Mouse (Mus musculus) megakaryocyte, adult 5-6 weeks (primary cell): ENCODE results near the gene Lix1. TPM values are rescaled to one million over a fixed set of nuclear protein-coding genes. Genes with fewer than 3 reads are reported as not detected.

Experiments used
- ATAC-seq: 2 replicates; pipeline ENCODE4 v1.8.0; 2016; ENCODE audit warnings: mild to moderate bottlenecking, inconsistent platforms; ENCODE audit not compliant: poor library complexity, severe bottlenecking
- total RNA-seq, 2 experiments: library from RNA; stranded (forward) in 1 of 2; stranded (reverse) in 1 of 2; fragments of 153-499, 151-499 nt in 1 of 2; fragments of 221-1000, 200-1000 nt in 1 of 2; gene quantifications; 2 replicates each; pipeline versions ENCODE4 v1.2.3 to v1.2.4; 2015 to 2017

Gene Lix1
- total RNA-seq (2015): not detected in 2 replicates
- not detected in 2 replicates for total RNA-seq (2017)

GRCm38 (mm10) chr17:17402222-17403004 is at the start of gene Lix1:
Lix1 (plus strand) TSS chr17:17402672.
- ATAC-seq: peak; percentile 35

DNA sequence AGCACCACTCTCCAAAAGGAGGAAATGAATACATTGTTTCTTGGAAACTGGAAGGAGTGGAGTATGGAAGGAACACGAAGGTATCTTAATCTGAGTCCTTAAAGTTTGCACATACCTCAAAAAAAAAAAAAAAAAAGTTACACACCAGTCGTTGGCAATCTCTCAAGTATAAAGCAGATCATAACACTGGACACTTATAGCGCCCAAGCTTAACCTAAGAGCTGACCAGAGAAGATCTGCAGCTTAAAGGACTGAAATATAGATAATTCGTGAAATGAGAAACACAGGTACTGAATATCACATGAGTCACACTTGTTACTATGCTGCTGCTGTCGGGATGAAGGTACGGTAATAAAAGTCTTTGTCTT is 28.9 kb upstream of the Lix1 start:
- ATAC-seq: no peak

- peak; percentile 93 for ATAC-seq
Measured at GRCm38 (mm10) chr17:17373918-17374910, 28.3 kb upstream of the Lix1 start, which contains the start of gene Riok2. Riok2 (plus strand) TSS chr17:17374309.

DNA sequence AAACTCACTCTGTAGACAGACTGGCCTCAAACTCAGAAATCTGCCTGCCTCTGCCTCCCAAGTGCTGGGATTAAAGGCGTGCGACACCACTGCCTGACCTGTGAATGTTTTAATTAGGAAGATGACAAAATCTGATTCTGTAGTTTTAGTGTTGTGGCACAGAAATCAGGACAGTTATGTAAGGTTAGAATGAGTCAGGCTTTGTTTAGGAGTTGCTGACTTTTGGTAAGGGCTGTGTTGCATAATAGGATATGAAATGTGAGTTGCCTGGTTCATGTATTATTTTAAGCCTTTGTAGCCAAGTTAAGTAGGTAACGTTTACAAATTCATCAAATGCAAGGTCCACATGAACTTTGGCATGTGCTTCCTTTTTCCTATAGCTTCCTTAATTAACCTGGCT is 26.9 kb upstream of the Lix1 start:
- ATAC-seq: peak; percentile 9; the same call in 1 of the 2 replicates

DNA sequence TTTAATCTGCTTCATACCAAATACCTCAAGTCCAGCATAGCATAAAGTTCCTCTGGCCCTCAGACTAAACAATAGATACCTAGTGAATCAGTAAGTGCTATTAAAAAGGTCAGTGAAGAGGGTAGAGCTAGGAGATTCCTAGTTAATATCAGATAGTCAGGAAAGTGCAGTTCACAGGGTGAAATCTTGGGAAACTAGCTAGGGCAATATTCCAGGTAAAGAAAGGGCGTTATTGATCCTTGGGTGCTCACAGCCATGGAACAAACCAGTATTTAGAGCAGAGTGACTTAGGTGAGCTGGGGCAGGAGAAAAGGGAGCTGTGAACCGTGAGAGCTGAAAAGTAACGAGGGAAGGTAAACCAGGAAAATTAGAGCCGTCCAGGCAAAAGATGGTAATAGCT is 18.8 kb upstream of the Lix1 start:
- no peak for ATAC-seq

DNA sequence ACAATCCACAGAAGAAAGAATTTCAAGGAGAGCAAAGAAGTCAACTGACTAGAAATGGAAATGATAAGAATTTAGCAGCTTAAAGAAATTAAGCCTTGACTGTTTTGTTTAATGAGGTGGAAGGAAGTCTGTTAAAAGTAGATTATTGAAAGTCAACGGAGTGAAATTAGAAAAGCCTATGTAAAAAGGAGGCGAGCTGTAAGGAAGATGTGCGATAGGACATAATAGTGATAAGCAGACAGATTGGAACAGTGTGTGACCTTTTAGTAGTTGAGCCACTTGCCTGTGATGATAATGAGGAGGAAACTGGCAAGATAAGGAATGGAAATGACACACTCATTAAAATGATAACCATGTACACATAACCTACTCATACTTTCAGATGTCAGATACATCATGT is 18.0 kb upstream of the Lix1 start:
- ATAC-seq: no peak

- ATAC-seq: no peak
Measured at GRCm38 (mm10) chr17:17386117-17386516, 16.4 kb upstream of the Lix1 start.

DNA sequence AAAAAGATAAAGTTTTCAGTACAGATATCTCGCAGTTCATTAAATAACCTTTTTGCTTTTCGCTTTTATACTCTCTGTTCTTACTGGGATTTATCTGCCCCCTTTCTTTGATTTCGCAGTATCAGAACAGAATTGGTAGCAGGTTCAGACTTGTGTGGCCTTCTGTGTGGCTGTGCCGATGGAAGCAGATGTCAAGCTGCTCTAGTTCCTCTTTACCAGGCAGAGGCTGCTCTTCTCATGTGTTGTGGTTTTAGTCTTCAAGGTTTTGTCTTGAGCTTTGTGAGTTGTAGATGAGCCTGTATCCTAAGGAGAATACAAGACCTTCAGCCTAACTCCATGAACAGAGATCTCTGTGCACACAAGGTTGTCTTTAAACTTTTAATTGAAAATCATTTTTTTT is 10.6 kb upstream of the Lix1 start:
- peak; percentile 46; the same call in 1 of the 2 replicates for ATAC-seq

DNA sequence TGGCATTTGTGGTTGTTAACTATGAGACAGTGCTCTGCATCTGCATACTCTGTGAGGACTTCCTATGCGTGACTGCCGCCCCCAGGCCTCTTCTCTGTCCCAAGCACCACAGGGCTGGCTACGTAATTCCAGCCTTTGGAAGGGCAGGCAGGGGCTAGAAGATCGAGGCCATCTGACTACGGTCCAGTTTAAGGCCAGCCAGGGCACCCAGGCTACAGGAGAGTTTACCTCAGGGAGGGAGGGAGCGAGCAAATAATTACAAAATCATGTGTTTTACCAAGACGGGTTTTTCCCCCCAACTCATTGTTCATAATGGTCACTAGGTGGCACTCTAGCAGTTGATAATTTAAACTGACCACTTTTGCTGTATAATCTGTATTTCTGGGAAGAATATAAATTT is 9.6 kb upstream of the Lix1 start:
- ATAC-seq: peak; percentile 57

DNA sequence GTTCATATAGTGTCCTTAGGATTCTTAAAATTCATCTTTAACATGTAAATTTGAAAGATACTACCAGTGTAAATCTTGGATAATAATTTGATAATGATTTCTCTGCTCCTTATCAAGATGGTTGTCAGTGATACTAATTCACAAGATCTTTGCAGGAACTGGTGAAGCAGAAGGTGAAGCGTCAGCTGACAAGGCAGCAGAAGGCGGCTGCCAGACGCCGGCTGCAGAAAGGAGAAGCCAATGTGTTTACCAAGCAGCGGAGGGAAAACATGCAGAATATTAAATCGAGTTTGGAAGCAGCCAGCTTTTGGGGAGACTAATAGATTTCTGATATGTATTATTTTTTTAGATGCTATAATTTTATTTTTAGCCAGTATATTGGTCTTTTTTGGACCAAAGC is 9.2 kb upstream of the Lix1 start:
- ATAC-seq: no peak

DNA sequence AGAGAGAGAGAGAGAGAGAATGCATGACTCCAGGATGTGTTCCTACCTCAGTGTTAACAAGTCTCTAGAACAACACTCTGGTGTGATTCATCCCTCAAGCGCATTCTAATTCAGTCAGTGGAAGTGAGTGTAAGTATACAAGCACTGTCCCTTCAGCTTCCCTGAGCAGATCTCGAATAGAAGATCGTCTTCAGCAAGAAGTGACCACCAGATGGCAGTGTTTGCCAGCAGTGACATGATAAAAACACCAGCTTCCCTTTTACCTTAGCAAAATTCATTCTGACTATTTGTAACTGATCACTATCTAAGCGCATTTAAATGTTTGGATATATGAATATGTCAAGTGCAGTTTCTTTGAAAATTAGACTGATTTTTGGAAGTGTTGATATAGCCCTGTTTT is 8.1 kb upstream of the Lix1 start:
- peak; percentile 87 for ATAC-seq

- no peak for ATAC-seq
Measured at GRCm38 (mm10) chr17:17396869-17397268, 5.6 kb upstream of the Lix1 start.

DNA sequence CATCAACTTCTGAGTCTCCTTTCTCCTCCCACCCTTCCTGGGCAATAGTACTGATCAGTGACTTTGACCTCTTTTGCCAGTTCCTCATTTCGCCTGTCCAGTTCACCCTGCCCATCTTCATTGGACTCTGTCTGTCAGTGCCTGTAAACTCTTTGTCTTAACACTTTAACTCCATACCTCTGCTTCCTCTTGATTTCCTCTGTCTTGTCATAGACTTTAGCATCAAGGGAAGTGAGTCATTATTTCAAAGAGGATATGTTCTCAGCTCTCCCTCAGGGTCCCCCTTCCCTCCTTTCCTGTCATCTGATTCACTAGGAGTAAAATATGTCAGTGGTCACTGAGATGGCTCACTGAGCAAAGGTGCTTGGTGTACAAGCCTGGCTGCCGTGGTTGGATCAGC is 3.8 kb upstream of the Lix1 start:
- peak; percentile 56 for ATAC-seq

- no peak for ATAC-seq
Measured at GRCm38 (mm10) chr17:17403038-17403437, 566 bp downstream of the Lix1 start.

DNA sequence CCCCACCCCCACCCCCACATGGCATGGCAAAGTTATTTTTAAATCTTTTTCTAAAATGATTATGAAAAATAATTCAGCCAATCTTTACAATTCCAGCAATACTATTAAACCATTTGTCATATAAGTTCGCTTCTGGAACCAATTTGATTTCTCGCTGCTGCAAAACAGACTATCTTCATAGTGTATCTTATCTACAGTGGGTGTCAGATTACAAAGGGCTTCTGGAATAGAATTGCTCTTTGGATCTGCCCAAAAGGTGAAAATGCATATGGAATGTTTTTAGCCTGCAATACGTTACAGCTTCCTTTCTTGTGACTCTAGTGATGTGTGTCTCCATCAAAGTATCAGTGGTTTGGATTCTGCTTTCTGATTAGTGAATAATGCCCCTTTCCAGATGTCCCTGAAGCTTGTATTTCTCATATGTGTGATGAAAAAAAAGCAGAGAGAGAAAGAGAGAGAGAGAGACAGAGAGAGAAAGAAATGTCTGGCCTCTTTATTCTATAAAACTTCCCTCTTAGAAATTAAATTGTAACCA is 1.2 kb downstream of the Lix1 start:
- ATAC-seq: no peak

GRCm38 (mm10) chr17:17404811-17405544 is 2.5 kb downstream of the Lix1 start:
- no peak for ATAC-seq

- ATAC-seq: no peak
Measured at GRCm38 (mm10) chr17:17405606-17406005, 3.1 kb downstream of the Lix1 start.

- no peak for ATAC-seq
Measured at GRCm38 (mm10) chr17:17408137-17408536, 5.7 kb downstream of the Lix1 start.

DNA sequence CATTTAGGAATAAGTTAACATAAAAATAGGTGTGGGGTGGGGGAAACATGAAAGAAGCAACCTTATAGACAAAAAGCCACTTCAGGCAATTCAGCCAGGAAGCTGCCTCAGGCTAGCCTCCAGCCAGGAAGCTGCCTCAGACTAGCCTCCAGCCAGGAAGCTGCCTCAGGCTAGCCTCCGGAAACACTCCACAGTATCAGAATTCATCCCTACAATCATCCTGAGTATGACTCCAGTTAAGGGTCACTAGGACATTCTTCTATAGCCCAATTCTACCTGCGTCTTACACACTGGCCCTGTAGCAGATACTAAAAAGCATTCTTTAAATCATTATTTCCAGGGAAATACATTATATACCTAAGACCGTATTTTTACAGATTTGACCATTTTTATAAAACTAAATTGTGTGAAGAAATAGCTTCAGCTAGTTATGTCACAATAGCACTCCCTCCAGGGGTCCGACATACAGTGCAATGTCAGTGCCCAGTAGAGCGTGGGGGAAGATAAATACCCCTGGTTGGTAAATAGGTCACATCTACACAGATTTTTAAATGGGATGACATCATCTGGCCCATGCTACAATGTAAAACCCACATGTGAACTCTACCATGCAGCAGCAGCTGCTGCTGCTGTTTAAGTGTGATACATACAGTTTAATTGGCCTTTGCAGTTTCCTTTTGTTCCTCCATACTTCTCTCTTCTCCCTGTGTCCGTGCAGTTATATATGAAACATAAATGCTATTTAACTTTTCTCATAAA is 6.4 kb downstream of the Lix1 start:
- no peak for ATAC-seq

DNA sequence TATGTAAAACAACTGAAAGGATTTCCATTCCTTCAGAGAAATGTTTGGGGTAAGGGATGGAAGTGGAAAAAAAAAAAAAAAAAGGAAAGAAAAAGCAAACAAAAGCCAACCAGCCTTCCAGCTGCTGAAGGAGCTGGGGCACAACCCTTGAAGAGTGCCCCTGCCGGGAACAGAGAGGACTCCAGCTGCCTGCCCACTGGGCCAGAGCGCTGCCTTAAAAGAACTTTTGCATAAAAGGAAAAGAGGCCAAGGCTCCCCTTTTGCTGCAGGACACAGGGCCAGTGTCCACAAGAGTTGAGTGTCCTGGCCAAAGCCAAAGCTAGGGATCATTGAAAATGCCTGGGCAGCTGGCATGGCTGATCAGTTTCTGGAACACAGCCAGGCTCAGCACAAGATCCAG is 7.1 kb downstream of the Lix1 start:
- ATAC-seq: no peak
